Mouse (Mus musculus) hindbrain, embryonic 16.5 days (tissue): ENCODE data around the gene Cic. TPM values are rescaled to one million over a fixed set of nuclear protein-coding genes. Genes with fewer than 3 reads are reported as not detected.

Experiments used
- ATAC-seq: fragments of 200-750 bp; cut with Nextera tagmentation; 2 replicates; pipeline ENCODE4 v1.8.0; 2017; ENCODE audit warnings: moderate TSS enrichment, moderate library complexity
- H3K27ac ChIP-seq: fragments of 300-500 bp; sonication (generic); 2 replicates; pipeline ENCODE4 v1.5.1; 2014; ENCODE audit warnings: low read depth, mild to moderate bottlenecking, control low read depth, low read length, moderate library complexity
- H3K27me3 ChIP-seq: fragments of 300-500 bp; sonication (generic); replicated peaks from 2 replicates; pipeline ENCODE4 v1.6.1; 2014; ENCODE audit warnings: low read length; ENCODE audit not compliant: control insufficient read depth, insufficient read depth
- H3K36me3 ChIP-seq: fragments of 300-500 bp; sonication (generic); 2 replicates; pipeline ENCODE4 v1.6.1; 2014; ENCODE audit warnings: mild to moderate bottlenecking, low read length, moderate library complexity, mixed read lengths; ENCODE audit not compliant: control insufficient read depth, insufficient read depth
- H3K4me1 ChIP-seq: fragments of 300-500 bp; sonication (generic); 2 replicates; pipeline ENCODE4 v1.6.1; 2014; ENCODE audit warnings: low read depth, low read length; ENCODE audit not compliant: control insufficient read depth, insufficient read depth
- H3K4me2 ChIP-seq: fragments of 300-500 bp; sonication (generic); 2 replicates; pipeline ENCODE4 v1.6.1; 2014; ENCODE audit warnings: mild to moderate bottlenecking, low read length, control low read depth, moderate library complexity
- H3K4me3 ChIP-seq: fragments of 300-500 bp; sonication (generic); 2 replicates; pipeline ENCODE4 v1.5.1; 2014; ENCODE audit warnings: mild to moderate bottlenecking, low read length, control low read depth, moderate library complexity
- H3K9ac ChIP-seq: fragments of 300-500 bp; sonication (generic); 2 replicates; pipeline ENCODE4 v1.6.1; 2014; ENCODE audit warnings: low read depth, mild to moderate bottlenecking, control low read depth, low read length, moderate library complexity
- H3K9me3 ChIP-seq: fragments of 300-500 bp; sonication (generic); 2 replicates; pipeline ENCODE4 v1.6.1; 2014; ENCODE audit warnings: mild to moderate bottlenecking, low read length, moderate library complexity; ENCODE audit not compliant: control insufficient read depth
- WGBS: fragments of 180-500 bp; shearing (Covaris S2); extraction: QIAGEN DNeasy Blood & Tissue Kit; methylation state at CpG from one replicate; pipeline ENCODE4 v1.1.7; 2014; 5-methylcytosine and 5-hydroxymethylcytosine counted together
- polyA plus RNA-seq: library from polyadenylated mRNA; unstranded; fragments of >200 nt; fragmentation: Nextera tagmentation; extraction: Ambion mirVana; gene quantifications from 2 replicates; pipeline ENCODE4 v1.2.1, GENCODE M21; 2015

Cic gene
- polyA plus RNA-seq, 1 experiment from 2014 or later: 36.4 TPM

DNA sequence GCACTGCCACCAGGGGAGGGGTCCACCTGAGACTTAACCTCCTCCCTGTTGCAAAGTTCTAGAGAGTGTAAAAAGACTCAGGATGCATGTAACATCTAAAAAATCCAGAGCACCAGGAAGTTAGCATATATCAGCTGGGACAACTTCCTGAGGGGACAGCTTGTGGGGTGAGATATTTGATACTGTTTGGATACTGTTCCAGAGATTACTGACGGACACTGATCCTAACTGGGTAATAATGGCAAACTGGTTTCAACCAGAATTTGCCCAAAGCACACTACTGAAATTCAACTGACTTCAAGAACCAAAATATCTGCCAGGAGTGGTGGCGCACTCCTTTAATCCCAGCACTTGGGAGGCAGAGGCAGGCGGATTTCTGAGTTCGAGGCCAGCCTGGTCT, 27.0 kb downstream of the Cic start:
- Histone ChIP-seq H3K9ac (no peak overlapping the region), H3K4me3 (no peak overlapping the region), H3K36me3 (peaks cover 41% of the 10 kb centered on the region), H3K27me3 (no peaks in the 10 kb centered on the region), H3K4me1 (peaks cover 16% of the 10 kb centered on the region), H3K4me2 (no peak overlapping the region), H3K27ac (no peak overlapping the region), H3K9me3 (no peaks in the 10 kb centered on the region)
- ATAC-seq: no peak
- 90% methylated on average over 4 of the region's 4 CpGs for WGBS

GRCm38 (mm10) chr7:25294960-25295722, 27.6 kb downstream of the Cic start:
- Histone ChIP-seq H3K4me1 (peaks cover 16% of the 10 kb centered on the region), H3K4me3 (no peak overlapping the region), H3K36me3 (peaks cover 35% of the 10 kb centered on the region)

GRCm38 (mm10) chr7:25296945-25297453, 29.5 kb downstream of the Cic start:
- Histone ChIP-seq H3K9ac (peak overlapping the region; percentile 84), H3K4me1 (peaks cover 16% of the 10 kb centered on the region), H3K27me3 (no peaks in the 10 kb centered on the region), H3K9me3 (no peaks in the 10 kb centered on the region), H3K36me3 (peaks cover 20% of the 10 kb centered on the region), H3K4me2 (peak overlapping the region; percentile 73), H3K27ac (peak overlapping the region; percentile 97), H3K4me3 (peak overlapping the region; percentile 81)
- 1% methylated on average over 21 of the region's 21 CpGs for WGBS
- peak; percentile 40 for ATAC-seq

More at GRCm38 (mm10) chr7:25294960-25295722, 27.6 kb downstream of the Cic start:
- no peaks in the 10 kb centered on the region for H3K27me3 ChIP-seq
- no peak overlapping the region for H3K9ac ChIP-seq
- 90% methylated on average over 12 of the region's 12 CpGs for WGBS
- H3K9me3 ChIP-seq: no peaks in the 10 kb centered on the region
- H3K4me2 ChIP-seq: no peak overlapping the region
- H3K27ac ChIP-seq: no peak overlapping the region; the same call in 1 of the 2 replicates
- ATAC-seq: no peak

DNA sequence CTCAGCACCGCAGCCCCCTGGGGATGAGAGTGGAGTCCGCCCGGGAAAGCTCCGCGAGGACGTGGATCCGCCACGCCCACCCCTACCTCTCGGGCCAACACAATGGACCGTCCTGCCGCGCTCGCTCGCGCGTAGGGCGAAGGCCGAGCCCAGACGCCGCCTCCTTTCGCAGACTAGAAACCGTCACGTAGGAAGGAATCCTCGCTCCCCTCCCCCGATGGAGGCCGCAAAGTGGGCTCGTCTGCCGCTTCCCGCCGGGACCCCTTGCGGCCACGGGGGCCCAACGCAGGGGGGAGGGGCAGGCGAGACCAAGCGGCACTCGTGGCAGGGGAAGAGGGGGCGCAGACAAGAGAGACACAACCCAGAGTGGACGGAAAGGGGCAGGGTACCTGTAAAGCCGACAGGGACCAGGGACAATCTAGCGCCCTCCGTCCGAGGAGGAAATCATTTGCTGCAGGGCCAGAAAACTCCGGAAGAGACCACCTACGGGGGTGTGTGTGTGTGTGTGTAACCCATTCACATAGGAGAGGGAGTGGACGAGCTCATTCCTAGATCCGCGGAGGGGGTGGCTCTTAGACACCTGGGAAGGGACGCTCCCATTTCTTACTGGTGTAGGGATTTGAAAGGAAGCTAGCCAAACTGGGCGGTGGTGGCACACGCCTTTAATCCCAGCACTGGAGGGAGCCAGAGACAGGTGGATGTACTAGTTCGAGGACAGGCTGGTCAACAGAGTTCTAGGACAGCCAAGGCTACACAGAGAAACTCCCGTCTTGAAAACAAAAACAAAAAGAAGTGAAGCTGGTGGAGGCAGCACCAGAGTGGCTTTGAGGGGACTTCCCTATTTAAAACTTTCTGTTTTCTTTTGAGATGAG, 30.2 kb downstream of the Cic start, which contains the start of gene Pafah1b3:
TSS of gene Pafah1b3 (minus strand) at position 533 of the 872 bp plus-strand sequence.
- Histone ChIP-seq H3K4me3 (peak within 1 kb of the TSS; percentile 81), H3K27ac (peak within 1 kb of the TSS; percentile 97), H3K9ac (peak within 1 kb of the TSS; percentile 84), H3K9me3 (no peaks in the 10 kb centered on the region), H3K36me3 (peaks cover 20% of the 10 kb centered on the region), H3K4me2 (peak within 1 kb of the TSS; percentile 73), H3K4me1 (peaks cover 16% of the 10 kb centered on the region), H3K27me3 (no peaks in the 10 kb centered on the region)
- under 1% methylated on average over 50 of the region's 52 CpGs for WGBS
- ATAC-seq: peak; percentile 91

GRCm38 (mm10) chr7:25301063-25301462, 33.6 kb downstream of the Cic start, which contains the start of gene Prr19:
Prr19 (plus strand) TSS chr7:25301411.
- H3K9ac ChIP-seq: no peak within 1 kb of the TSS
- ATAC-seq: peak; percentile 46
- 60% methylated on average over 18 of the region's 19 CpGs for WGBS
- peaks cover 10% of the 10 kb centered on the region for H3K4me1 ChIP-seq
- H3K27ac ChIP-seq: no peak within 1 kb of the TSS
- peak within 1 kb of the TSS; percentile 11; the same call in 1 of the 2 replicates for H3K4me3 ChIP-seq
- no peaks in the 10 kb centered on the region for H3K36me3 ChIP-seq
- peak within 1 kb of the TSS; percentile 34 for H3K4me2 ChIP-seq
- no peaks in the 10 kb centered on the region for H3K27me3 ChIP-seq
- H3K9me3 ChIP-seq: no peaks in the 10 kb centered on the region

- ATAC-seq: no peak
- H3K36me3 ChIP-seq: no peaks in the 10 kb centered on the region
- peaks cover 7% of the 10 kb centered on the region for H3K4me1 ChIP-seq
- no peak overlapping the region for H3K9ac ChIP-seq
- H3K9me3 ChIP-seq: no peaks in the 10 kb centered on the region
- WGBS: 72% methylated on average over 9 of the region's 9 CpGs
- H3K27me3 ChIP-seq: no peaks in the 10 kb centered on the region
- H3K27ac ChIP-seq: no peak overlapping the region
- no peak overlapping the region for H3K4me3 ChIP-seq
- no peak overlapping the region for H3K4me2 ChIP-seq
Measured at GRCm38 (mm10) chr7:25303003-25303684, 35.6 kb downstream of the Cic start.

GRCm38 (mm10) chr7:25303685-25304006, 36.1 kb downstream of the Cic start:
- Histone ChIP-seq H3K9me3 (no peaks in the 10 kb centered on the region), H3K27me3 (no peaks in the 10 kb centered on the region), H3K4me2 (no peak overlapping the region), H3K9ac (no peak overlapping the region), H3K4me1 (peaks cover 7% of the 10 kb centered on the region), H3K36me3 (no peaks in the 10 kb centered on the region), H3K4me3 (no peak overlapping the region), H3K27ac (no peak overlapping the region)
- no peak for ATAC-seq
- WGBS: 69% methylated on average over 3 of the region's 3 CpGs

DNA sequence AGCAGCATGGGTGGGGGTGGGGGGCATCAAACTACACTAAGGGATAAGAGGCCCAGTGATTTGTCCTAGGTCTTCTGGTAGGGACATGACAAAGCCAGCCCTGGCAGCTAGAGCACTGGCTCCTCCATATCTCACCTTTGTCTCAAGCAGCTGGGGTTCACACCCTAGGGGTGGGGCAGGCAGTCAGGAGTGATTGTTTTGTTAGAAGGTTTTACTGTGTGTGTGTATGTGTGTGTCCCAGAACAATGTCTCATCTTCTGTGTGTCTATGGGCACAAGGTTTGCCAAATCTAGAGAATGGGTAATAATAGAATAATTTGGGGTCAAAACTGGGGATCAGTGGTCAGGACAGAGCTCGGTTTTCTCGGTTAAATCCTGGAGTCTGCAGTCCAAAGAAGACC, 38.0 kb downstream of the Cic start:
- WGBS: 0% methylated on average over 2 of the region's 2 CpGs
- Histone ChIP-seq H3K27ac (peak overlapping the region; percentile 86), H3K9ac (peak overlapping the region; percentile 87), H3K4me3 (peak overlapping the region; percentile 75), H3K4me1 (peaks cover 7% of the 10 kb centered on the region), H3K27me3 (no peaks in the 10 kb centered on the region), H3K9me3 (no peaks in the 10 kb centered on the region), H3K36me3 (no peaks in the 10 kb centered on the region), H3K4me2 (peak overlapping the region; percentile 87)
- ATAC-seq: peak; percentile 19; the same call in 1 of the 2 replicates
